Mouse (Mus musculus) midbrain, embryonic 15.5 days (tissue): Measurements from ENCODE around the gene Tut1. TPM values are rescaled to one million over a fixed set of nuclear protein-coding genes. Genes with fewer than 3 reads are reported as not detected.

Source experiments
- ATAC-seq: fragments of 200-750 bp; cut with Nextera tagmentation; replicated peaks from 2 replicates; pipeline ENCODE4 v1.8.0; 2017; ENCODE audit warnings: moderate TSS enrichment
- H3K27ac ChIP-seq: fragments of 300-500 bp; sonication (generic); 2 replicates; pipeline ENCODE4 v1.5.1; 2015; ENCODE audit warnings: mild to moderate bottlenecking, inconsistent platforms
- H3K27me3 ChIP-seq: fragments of 300-500 bp; sonication (generic); replicated peaks from 2 replicates; pipeline ENCODE4 v1.6.1; 2015; ENCODE audit warnings: inconsistent platforms
- H3K36me3 ChIP-seq: fragments of 300-500 bp; sonication (generic); replicated peaks from 2 replicates; pipeline ENCODE4 v1.6.1; 2015; ENCODE audit warnings: inconsistent platforms
- H3K4me1 ChIP-seq: fragments of 300-500 bp; sonication (generic); 2 replicates; pipeline ENCODE4 v1.6.1; 2015; ENCODE audit warnings: inconsistent platforms
- H3K4me2 ChIP-seq: fragments of 300-500 bp; sonication (generic); 2 replicates; pipeline ENCODE4 v1.6.1; 2015; ENCODE audit warnings: inconsistent platforms, mild to moderate bottlenecking, moderate library complexity
- H3K4me3 ChIP-seq: fragments of 300-500 bp; sonication (generic); 2 replicates; pipeline ENCODE4 v1.5.1; 2015; ENCODE audit warnings: mild to moderate bottlenecking, inconsistent platforms
- H3K9ac ChIP-seq: fragments of 300-500 bp; sonication (generic); 2 replicates; pipeline ENCODE4 v1.6.1; 2015; ENCODE audit warnings: mild to moderate bottlenecking, inconsistent platforms
- H3K9me3 ChIP-seq: fragments of 300-500 bp; sonication (generic); 2 replicates; pipeline ENCODE4 v1.6.1; 2016; ENCODE audit warnings: inconsistent platforms
- WGBS: fragments of 180-500 bp; shearing (Covaris S2); methylation state at CpG from one replicate; pipeline ENCODE4 v1.1.7; 2015; ENCODE audit warnings: mixed read lengths; 5-methylcytosine and 5-hydroxymethylcytosine counted together
- polyA plus RNA-seq: library from polyadenylated mRNA; unstranded; fragments of >200 nt; fragmentation: Nextera tagmentation; extraction: Ambion mirVana; gene quantifications from 2 replicates; pipeline ENCODE4 v1.2.1, GENCODE M21; 2015

The Tut1 gene
- polyA plus RNA-seq, 1 experiment from 2014 or later = 30.5 TPM

GRCm38 (mm10) chr19:8944750-8945149, 8.9 kb upstream of the Tut1 start:
- ATAC-seq = no peak
- 37% methylated on average over 5 of the region's 5 CpGs for WGBS
- H3K4me1 ChIP-seq = peaks cover 39% of the 10 kb centered on the region
- peaks cover 46% of the 10 kb centered on the region for H3K36me3 ChIP-seq
- H3K9ac ChIP-seq = no peak overlapping the region
- H3K27me3 ChIP-seq = no peaks in the 10 kb centered on the region
- no peak overlapping the region for H3K27ac ChIP-seq
- H3K4me3 ChIP-seq = peak overlapping the region; percentile 8; the same call in 1 of the 2 replicates
- H3K9me3 ChIP-seq = no peaks in the 10 kb centered on the region
- peak overlapping the region; percentile 28 for H3K4me2 ChIP-seq

- H3K4me3 ChIP-seq = no peak overlapping the region
- no peaks in the 10 kb centered on the region for H3K9me3 ChIP-seq
- no peak for ATAC-seq
- peaks cover 39% of the 10 kb centered on the region for H3K4me1 ChIP-seq
- peaks cover 46% of the 10 kb centered on the region for H3K36me3 ChIP-seq
- H3K4me2 ChIP-seq = peak overlapping the region; percentile 28
- H3K27me3 ChIP-seq = no peaks in the 10 kb centered on the region
- WGBS = 87% methylated on average over 6 of the region's 6 CpGs
- H3K9ac ChIP-seq = no peak overlapping the region
- no peak overlapping the region for H3K27ac ChIP-seq
These were observed 8.4 kb upstream of the Tut1 start for GRCm38 (mm10) chr19:8945251-8945650.

DNA sequence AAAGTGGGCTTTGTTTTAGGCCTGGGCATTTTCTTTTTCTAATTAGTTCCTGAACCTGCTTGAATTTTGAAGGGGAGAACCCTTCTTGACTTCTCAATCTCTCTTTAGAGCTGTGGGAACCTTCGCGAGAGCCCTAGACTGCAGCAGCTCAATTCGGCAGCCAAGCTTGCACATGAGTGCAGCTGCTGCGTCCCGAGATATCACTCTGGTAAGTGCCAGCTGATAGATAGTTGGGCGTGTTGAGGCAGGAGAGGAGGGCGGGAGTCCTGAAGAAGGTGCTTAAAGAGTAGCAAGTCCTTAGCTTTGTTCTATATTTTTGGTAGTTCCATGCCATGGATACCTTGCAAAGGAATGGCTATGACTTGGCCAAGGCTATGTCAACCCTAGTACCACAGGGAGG, 6.7 kb upstream of the Tut1 start:
- no peak overlapping the region for H3K9ac ChIP-seq
- H3K36me3 ChIP-seq = peaks cover 58% of the 10 kb centered on the region
- WGBS = 96% methylated on average over 7 of the region's 7 CpGs
- no peaks in the 10 kb centered on the region for H3K27me3 ChIP-seq
- no peak overlapping the region for H3K27ac ChIP-seq
- no peak for ATAC-seq
- H3K4me1 ChIP-seq = peaks cover 28% of the 10 kb centered on the region
- no peaks in the 10 kb centered on the region for H3K9me3 ChIP-seq
- no peak overlapping the region for H3K4me3 ChIP-seq
- no peak overlapping the region for H3K4me2 ChIP-seq

- peaks cover 27% of the 10 kb centered on the region for H3K4me1 ChIP-seq
- no peak for ATAC-seq
- 92% methylated on average over 5 of the region's 5 CpGs for WGBS
- H3K36me3 ChIP-seq = peaks cover 53% of the 10 kb centered on the region
- H3K27me3 ChIP-seq = no peaks in the 10 kb centered on the region
- no peak overlapping the region for H3K9ac ChIP-seq
- no peak overlapping the region for H3K4me2 ChIP-seq
- no peaks in the 10 kb centered on the region for H3K9me3 ChIP-seq
- no peak overlapping the region for H3K27ac ChIP-seq
- H3K4me3 ChIP-seq = no peak overlapping the region
These were observed 3.5 kb upstream of the Tut1 start for GRCm38 (mm10) chr19:8950190-8950589.

DNA sequence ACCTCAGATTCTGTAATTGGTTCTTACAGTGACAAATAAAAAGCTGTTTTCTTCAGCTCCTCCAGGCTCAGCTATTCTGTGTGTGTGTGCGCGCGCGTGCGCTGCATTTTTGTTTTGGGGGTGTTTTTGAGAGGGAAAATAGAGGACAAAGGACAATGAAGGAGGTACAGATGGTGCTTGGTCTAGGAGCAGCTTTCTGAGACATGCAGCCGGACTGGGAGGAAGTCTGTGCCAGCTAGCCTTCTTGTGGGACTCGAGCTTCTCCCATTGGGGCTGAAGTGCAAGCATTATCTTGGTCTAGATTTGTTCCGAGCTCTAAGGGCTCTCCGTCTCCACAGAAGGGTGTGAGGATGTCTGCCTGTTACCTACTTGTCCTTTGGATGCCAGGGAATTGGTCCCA, 1.4 kb upstream of the Tut1 start:
- peaks cover 35% of the 10 kb centered on the region for H3K36me3 ChIP-seq
- ATAC-seq = no peak
- 74% methylated on average over 9 of the region's 9 CpGs for WGBS
- no peaks in the 10 kb centered on the region for H3K9me3 ChIP-seq
- no peak overlapping the region for H3K9ac ChIP-seq
- H3K4me3 ChIP-seq = no peak overlapping the region
- H3K4me1 ChIP-seq = peaks cover 31% of the 10 kb centered on the region
- H3K4me2 ChIP-seq = no peak overlapping the region
- no peaks in the 10 kb centered on the region for H3K27me3 ChIP-seq
- peak overlapping the region; percentile 89 for H3K27ac ChIP-seq

- Histone ChIP-seq H3K4me2 (peak overlapping the region; percentile 89), H3K9ac (peak overlapping the region; percentile 54), H3K4me1 (peaks cover 31% of the 10 kb centered on the region), H3K27ac (peak overlapping the region; percentile 89), H3K4me3 (peak overlapping the region; percentile 79), H3K27me3 (no peaks in the 10 kb centered on the region), H3K9me3 (no peaks in the 10 kb centered on the region), H3K36me3 (peaks cover 27% of the 10 kb centered on the region)
- 10% methylated on average over 9 of the region's 9 CpGs for whole genome bisulfite sequencing
- 0 out of 2 replicates have a peak, but pooled peaks have one; percentile 0 for ATAC-seq
These were observed 524 bp downstream of the Tut1 start for GRCm38 (mm10) chr19:8954171-8954570.

GRCm38 (mm10) chr19:8962256-8962655, 8.6 kb downstream of the Tut1 start:
- no peak for ATAC-seq
- 97% methylated on average over 2 of the region's 2 CpGs for WGBS

GRCm38 (mm10) chr19:8965075-8965474, 11.4 kb downstream of the Tut1 start:
- ATAC-seq = no peak

More at GRCm38 (mm10) chr19:8962256-8962655, 8.6 kb downstream of the Tut1 start:
- Histone ChIP-seq H3K27ac (no peak overlapping the region), H3K36me3 (peaks cover 55% of the 10 kb centered on the region), H3K9ac (no peak overlapping the region), H3K4me3 (no peak overlapping the region), H3K9me3 (no peaks in the 10 kb centered on the region), H3K27me3 (no peaks in the 10 kb centered on the region), H3K4me1 (peaks cover 10% of the 10 kb centered on the region), H3K4me2 (no peak overlapping the region)

GRCm38 (mm10) chr19:8965771-8966170, 12.1 kb downstream of the Tut1 start:
- 78% methylated on average over 8 of the region's 8 CpGs for WGBS

More at GRCm38 (mm10) chr19:8965075-8965474, 11.4 kb downstream of the Tut1 start:
- H3K27me3 ChIP-seq = no peaks in the 10 kb centered on the region
- H3K4me3 ChIP-seq = no peak overlapping the region
- H3K36me3 ChIP-seq = peaks cover 43% of the 10 kb centered on the region
- H3K4me2 ChIP-seq = no peak overlapping the region
- H3K27ac ChIP-seq = no peak overlapping the region
- H3K9me3 ChIP-seq = no peaks in the 10 kb centered on the region
- peaks cover 26% of the 10 kb centered on the region for H3K4me1 ChIP-seq
- H3K9ac ChIP-seq = no peak overlapping the region
- WGBS = 82% methylated on average over 11 of the region's 11 CpGs

GRCm38 (mm10) chr19:8966198-8966589, 12.5 kb downstream of the Tut1 start:
- H3K9me3 ChIP-seq = no peaks in the 10 kb centered on the region
- H3K9ac ChIP-seq = peak overlapping the region; percentile 28
- no peak for ATAC-seq
- peak overlapping the region; percentile 77 for H3K27ac ChIP-seq
- peaks cover 26% of the 10 kb centered on the region for H3K4me1 ChIP-seq
- peaks cover 54% of the 10 kb centered on the region for H3K36me3 ChIP-seq
- WGBS = 46% methylated on average over 5 of the region's 5 CpGs
- H3K4me3 ChIP-seq = peak overlapping the region; percentile 60
- no peaks in the 10 kb centered on the region for H3K27me3 ChIP-seq
- H3K4me2 ChIP-seq = peak overlapping the region; percentile 53

More at GRCm38 (mm10) chr19:8965771-8966170, 12.1 kb downstream of the Tut1 start:
- Histone ChIP-seq H3K27me3 (no peaks in the 10 kb centered on the region), H3K36me3 (peaks cover 50% of the 10 kb centered on the region), H3K4me2 (peak overlapping the region; percentile 53), H3K9ac (no peak overlapping the region), H3K27ac (peak overlapping the region; percentile 77; the same call in 1 of the 2 replicates), H3K9me3 (no peaks in the 10 kb centered on the region), H3K4me1 (peaks cover 26% of the 10 kb centered on the region), H3K4me3 (peak overlapping the region; percentile 60)
- ATAC-seq = no peak

- Histone ChIP-seq H3K4me1 (peaks cover 26% of the 10 kb centered on the region), H3K4me3 (peak within 1 kb of the TSS; percentile 60), H3K9me3 (no peaks in the 10 kb centered on the region), H3K27ac (peak within 1 kb of the TSS; percentile 81), H3K4me2 (peak within 1 kb of the TSS; percentile 65), H3K27me3 (no peaks in the 10 kb centered on the region), H3K36me3 (peaks cover 58% of the 10 kb centered on the region), H3K9ac (peak within 1 kb of the TSS; percentile 54)
- ATAC-seq = peak; percentile 98
- WGBS = under 1% methylated on average over 52 of the region's 52 CpGs
These were observed 13.1 kb downstream of the Tut1 start, which contains the start of gene Eef1g for GRCm38 (mm10) chr19:8966590-8967372. Gene Eef1g, plus strand, starts transcription at chr19:8967041.

DNA sequence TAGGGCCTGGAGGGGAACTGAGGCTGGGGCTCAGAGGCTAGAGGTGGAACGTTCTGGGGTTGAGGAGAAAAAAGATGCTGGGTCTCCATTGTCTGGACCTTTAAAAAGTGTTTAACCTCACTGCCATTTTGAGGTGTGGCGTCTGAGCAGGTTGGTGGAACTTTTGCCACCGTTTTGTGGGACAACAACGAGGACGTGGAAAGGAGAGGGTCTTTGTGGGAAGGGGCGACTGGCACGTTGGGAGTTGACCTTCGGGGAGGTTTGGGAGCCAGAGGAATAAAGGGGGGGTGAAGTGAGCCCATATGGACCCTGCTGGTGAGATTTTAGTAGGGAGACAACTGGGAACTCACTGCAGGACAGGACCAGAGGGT, 13.7 kb downstream of the Tut1 start:
- H3K27me3 ChIP-seq = no peaks in the 10 kb centered on the region
- H3K4me1 ChIP-seq = peaks cover 26% of the 10 kb centered on the region
- 0% methylated on average over 8 of the region's 8 CpGs for WGBS
- no peaks in the 10 kb centered on the region for H3K9me3 ChIP-seq
- peak overlapping the region; percentile 81 for H3K27ac ChIP-seq
- peak overlapping the region; percentile 54 for H3K9ac ChIP-seq
- peak; percentile 24 for ATAC-seq
- peak overlapping the region; percentile 60 for H3K4me3 ChIP-seq
- peaks cover 62% of the 10 kb centered on the region for H3K36me3 ChIP-seq
- peak overlapping the region; percentile 65 for H3K4me2 ChIP-seq
